Mouse (Mus musculus) urinary bladder, adult 18-20 months (tissue): ENCODE measurements around the gene Ppef2.

Source experiments
- DNase-seq, 2 experiments: peaks; one replicate each; pipeline ENCODE4 v3.0.0; 2022; ENCODE audit warnings: low spot score in 2 of 2, mixed read lengths in 2 of 2

Ppef2 gene

DNA sequence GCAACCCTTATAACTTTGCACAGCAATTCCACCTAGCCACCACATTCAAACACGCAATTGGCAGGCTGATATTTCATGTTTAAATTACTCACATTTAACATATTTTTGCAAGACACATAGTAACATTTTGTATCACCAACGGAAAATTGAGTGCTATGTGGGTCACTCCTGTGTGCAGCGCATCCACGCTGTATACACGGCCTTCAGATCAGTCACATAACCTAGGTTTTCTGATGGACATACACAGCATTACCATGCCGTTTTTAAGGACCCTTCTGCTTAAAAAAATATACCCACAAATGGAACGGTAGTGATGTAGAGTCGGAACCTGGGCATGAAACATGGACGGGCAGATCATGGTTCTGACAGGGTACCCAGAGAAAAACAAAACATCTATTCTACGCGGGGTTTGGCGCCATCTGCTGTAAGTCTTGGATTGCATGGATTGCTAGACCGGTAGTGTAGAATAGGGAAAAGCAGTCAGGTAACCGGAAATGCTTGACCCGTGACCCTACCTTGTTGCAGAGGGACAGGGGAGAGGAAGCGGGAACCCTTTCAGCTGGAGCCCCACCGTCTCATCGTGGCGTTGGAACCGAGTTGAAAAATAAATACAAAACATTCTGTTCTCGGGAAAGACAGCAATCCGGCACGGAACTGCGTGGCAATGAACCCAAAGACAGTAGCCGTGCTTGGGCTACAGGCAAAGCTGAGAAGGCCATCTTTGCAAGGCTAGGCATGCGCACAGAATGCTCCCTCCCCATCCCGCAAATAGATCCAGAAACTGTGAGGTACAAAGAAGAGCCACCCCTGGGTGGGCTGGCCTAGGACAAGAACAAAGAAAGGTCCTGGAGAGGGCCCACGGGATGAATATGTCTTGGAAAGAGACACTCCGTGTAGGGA, 16.5 kb downstream of the Ppef2 start:
- peak; percentile 42 to 62 for DNase-seq

GRCm38 (mm10) chr5:92234939-92235557, 21.0 kb downstream of the Ppef2 start:
- DNase-seq: no peak

DNA sequence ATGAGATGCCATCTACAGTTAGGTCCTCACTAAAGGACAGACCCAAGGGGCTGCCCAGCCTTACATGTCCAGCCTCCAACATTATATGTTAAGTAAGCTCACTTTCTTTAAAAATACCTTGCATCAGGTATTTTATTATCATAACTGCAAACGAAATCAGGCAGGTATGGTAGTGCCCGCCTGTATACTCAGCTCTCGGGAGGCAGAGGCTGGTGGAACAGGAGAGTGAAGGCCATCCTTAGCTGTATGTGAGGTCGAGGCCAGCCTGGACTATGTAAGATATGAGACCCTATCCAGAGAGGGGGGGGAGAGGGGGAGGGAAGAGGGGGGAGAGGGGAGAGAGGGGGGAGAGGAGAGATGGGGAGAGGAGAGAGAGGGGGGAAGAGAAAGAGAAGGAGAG, 22.7 kb downstream of the Ppef2 start:
- DNase-seq: no peak

DNA sequence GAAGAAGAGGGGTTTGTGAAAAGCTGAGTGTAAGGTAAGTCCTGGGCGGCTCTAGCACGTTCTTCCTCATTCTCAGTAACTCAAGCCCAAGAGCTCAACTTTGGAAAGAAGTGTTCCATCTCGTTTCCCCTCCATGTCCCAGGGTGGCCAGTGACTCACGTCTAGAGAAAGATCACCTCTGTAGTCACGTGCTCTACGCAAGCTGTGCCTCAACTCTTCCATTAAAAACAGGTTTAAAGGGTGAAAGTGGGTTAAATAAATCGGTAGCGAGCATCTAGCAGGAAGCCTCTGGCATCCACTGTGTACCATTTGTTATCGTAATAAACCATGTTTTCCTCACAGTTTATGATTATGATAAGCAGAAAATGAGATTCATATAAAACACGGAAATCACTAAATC, 24.2 kb downstream of the Ppef2 start:
- DNase-seq: no peak

- DNase-seq: no peak
Measured at GRCm38 (mm10) chr5:92230306-92230705, 25.8 kb downstream of the Ppef2 start.

- no peak for DNase-seq
Measured at GRCm38 (mm10) chr5:92229514-92229913, 26.6 kb downstream of the Ppef2 start.

DNA sequence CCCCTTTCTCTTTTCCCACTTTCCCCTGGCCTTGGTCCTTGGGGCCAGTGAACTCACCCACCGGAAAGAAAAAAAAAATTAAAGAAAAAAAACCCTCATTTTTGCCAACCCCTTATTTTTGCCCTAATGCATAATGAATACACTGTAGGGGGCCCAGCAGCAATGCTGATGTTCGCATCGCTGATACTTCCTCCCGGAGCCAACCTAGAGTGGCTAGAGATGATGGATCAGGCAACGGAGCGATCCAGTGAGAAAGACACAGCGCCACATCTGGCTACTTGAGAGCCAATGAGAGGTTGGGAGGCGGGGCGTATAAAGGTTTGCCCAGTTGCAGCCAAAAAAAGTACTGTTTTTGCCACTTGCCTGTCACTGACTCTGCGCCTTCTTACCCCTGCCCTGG, 27.3 kb downstream of the Ppef2 start:
- no peak for DNase-seq

GRCm38 (mm10) chr5:92227782-92228181, 28.3 kb downstream of the Ppef2 start:
- DNase-seq: no peak

GRCm38 (mm10) chr5:92220287-92220902, 35.7 kb downstream of the Ppef2 start:
- peak in 1 of 2 experiments; percentile 6 for DNase-seq

DNA sequence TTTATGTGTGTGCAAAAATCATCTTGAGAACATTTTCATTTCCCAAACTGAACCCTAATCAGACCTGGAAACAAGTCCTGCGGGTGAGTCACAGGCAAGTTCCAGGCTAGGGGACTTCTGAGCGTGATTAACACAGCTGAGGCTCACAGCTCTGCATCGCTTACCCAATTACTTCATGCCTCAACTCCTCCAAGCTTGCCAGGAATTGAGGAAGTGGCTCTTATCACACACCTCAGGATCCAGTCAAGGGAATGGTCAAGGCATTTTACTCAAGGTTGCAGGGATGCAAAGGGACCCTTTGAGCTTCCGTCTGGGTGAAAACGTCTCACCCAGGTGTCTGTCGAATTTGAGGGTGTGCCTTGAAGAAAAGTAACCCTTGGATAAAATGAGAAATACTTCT, 36.3 kb downstream of the Ppef2 start:
- peak in 1 of 2 experiments; percentile 31 for DNase-seq

- no peak for DNase-seq
Measured at GRCm38 (mm10) chr5:92218915-92219793, 36.9 kb downstream of the Ppef2 start.

GRCm38 (mm10) chr5:92215308-92215707, 40.8 kb downstream of the Ppef2 start, which contains the start of gene U90926:
TSS of gene U90926 (minus strand) at chr5:92215408.
- no peak for DNase-seq

DNA sequence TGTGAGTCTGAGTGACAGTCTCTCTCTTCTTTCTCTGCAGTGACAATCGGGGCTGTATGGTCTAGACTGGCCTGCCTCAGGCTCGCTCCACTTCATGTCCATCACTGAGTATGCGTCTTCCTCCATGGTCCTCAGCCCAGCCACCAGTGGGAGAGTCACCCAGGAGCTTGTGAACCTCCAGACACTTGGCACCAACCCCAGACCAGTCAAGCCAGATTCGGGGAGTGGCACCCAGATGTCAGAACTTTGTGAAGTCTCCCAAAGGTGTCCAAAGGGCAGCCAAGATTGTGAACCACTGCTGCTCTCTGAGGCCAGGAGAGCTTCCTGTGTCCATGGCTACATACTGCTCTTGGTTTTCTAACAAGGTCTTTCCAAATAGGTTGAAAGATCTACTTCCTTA, 43.8 kb downstream of the Ppef2 start:
- no peak for DNase-seq

DNA sequence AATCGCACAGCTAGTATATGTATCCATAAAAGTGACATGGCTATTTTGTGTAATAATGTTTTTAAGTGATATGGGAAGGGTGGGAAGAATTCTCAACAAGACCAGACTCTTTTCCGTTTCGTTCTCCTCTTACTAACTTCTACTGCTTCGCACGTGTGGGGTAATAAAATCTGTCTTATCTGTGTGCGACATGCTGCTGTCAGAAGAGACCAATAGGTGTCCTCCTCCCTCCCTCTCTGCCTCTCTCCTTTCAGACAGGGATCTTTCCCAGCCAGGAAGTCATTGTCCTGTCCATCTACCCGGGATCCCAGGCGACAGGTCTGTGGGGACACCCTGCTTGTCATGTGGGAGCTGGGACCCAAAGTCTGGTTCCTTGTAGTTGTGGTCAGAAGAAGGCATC, 45.9 kb downstream of the Ppef2 start:
- DNase-seq: no peak

DNA sequence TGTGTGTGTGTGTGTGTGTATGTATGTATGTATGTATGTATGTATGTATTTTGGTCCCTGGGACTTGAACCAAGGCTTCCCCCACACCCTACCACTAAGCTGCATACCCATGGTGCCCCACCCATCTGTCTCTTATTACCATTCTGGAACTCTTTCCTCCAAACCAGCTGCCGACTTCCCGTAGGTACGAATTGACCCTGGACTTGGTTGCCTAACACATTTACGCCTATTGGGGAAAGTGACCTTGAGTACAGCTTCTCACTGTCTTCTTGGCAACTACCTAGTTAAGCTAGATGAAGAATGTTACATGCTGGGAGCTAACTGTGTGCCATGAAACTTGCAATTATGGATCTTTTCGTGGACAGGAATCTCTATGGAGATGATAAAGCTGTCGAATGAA, 50.0 kb downstream of the Ppef2 start:
- DNase-seq: no peak

- no peak for DNase-seq
Measured at GRCm38 (mm10) chr5:92205706-92206105, 50.4 kb downstream of the Ppef2 start.

GRCm38 (mm10) chr5:92205184-92205583, 50.9 kb downstream of the Ppef2 start:
- no peak for DNase-seq

GRCm38 (mm10) chr5:92204162-92205036, 51.7 kb downstream of the Ppef2 start:
- no peak for DNase-seq

- no peak for DNase-seq
Measured at GRCm38 (mm10) chr5:92198266-92198665, 57.8 kb downstream of the Ppef2 start.
